Mouse (Mus musculus) 3T3-L1 (cell line): ENCODE measurements at regions not wholly inside any gene's neighbourhood (a gene's known extent, or its start where the extent isn't known, plus 50 kb on each side); places are given as distances from the start of the nearest gene placed in this dataset.
A peak's percentile ranks its signal among the peaks of the same experiment; 100 is the strongest.
"Not testable (repeated sequence)": the region's sequence is repeated elsewhere in the genome, so short reads cannot be mapped to it uniquely, and the experiment has no call there.

Experiments used
- DNase-seq: peaks from one replicate; pipeline ENCODE4 v3.0.0-alpha.2; 2015; ENCODE audit warnings: low read depth, low spot score

DNA sequence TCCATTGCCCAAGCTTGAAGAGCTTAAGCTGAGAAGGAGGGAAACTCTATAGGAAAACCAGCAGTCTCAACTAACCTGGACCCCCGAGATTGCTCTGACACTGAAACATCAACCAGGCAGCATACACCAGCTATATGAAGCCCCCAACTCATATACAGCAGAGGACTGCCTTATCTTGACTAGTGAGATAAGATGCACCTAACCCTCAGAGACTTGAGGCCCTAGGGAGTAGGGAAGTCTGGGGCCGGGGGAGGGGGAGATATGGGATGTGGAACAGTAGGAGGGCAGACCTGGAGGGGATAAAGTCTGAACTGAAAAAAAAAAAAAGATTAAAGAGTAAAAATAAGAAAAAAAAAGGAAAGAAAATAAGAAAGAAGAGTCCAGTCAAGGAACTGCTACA is 540.5 kb upstream of the Pkdcc start:
- DNase-seq, result no peak

DNA sequence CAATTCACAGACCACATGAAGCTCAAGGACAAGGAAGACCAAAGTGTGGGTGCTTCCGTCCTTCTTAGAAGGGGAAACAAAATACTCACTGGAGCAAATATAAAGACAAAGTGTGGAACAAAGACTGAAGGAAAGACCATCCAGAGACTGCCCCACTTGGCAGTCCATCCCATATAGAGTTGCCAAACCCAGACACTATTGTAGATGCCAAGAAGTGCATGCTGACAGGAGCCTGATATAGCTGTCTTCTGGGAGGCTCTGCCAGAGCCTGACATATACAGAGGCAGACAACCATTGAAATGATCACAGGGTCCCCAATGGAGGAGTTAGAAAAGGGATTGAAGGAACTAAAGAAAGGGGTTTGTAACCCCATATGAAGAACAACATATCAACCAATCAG is 548.5 kb upstream of the Pkdcc start:
- DNase-seq, result not testable (repeated sequence)

DNA sequence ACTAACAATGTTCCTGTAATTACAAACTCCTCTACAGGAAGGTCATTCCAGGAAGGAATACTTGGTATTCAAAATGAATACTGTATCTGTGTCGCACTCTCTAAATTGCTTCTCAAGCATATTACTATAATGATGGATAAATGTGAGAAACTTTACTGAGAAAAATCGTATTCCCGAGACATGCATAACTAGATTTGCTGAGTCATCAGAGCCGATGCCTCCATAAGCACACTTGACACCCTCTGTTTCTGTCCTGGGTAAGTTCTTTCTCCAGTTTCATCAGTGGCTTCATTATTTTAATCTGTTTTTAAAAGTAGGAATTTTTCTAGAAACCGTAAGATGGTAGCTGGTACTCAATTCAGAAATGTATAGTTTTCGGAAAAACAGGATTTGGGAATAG is 550.7 kb upstream of the Pkdcc start:
- no peak for DNase-seq

DNA sequence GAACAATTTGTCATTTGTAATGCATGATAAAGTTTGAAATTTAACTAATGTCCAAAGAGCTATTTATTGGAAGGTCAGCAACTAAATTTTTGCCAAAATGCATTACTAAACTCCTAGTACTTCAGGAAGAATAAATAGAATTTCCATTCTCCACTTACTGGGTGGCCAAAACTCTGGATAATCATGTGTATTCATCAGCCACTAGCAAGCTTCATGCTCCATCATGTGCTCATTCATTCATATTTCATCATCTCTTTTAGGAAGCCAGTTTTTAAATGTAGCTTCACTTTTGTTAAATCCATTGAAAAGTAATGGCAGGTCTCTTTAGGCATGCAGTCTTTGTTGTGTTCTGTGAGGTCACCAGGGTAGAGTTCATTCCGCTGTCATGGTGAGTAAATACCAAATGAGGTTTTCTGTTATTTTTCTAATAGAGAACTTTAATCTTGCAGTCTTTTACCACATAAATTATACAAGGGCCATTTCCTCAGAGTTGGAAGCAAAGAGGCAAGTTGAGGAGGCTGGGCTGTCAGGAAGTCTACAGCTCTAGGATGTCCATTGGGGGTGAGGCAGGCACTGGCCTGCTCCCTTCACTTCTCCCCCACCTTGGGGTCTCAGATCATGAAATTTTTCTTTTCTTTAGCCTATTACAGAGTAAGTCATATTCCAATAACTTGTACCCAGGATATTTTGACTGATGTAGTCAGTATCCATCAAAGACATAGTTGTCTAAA is 578.5 kb upstream of the Pkdcc start:
- no peak for DNase-seq

DNA sequence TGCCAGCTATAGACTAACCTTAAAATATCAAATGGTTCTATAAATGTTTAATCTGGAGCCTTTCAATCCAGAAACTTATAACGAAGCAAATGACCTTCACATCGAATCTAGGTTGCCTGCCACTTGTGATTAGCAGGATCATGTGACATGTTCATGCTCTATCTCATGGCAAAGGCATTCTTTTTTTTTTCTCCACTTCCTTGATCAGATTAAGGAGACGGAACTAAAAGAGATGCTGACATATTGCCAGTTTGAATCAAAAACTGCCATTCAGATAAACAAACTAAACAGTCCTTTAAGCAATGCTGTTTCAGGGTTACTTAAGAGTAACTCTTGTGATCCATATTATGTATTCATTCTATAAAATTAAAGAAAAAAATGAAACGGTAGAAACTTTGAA is 579.2 kb upstream of the Pkdcc start:
- no peak for DNase-seq

DNA sequence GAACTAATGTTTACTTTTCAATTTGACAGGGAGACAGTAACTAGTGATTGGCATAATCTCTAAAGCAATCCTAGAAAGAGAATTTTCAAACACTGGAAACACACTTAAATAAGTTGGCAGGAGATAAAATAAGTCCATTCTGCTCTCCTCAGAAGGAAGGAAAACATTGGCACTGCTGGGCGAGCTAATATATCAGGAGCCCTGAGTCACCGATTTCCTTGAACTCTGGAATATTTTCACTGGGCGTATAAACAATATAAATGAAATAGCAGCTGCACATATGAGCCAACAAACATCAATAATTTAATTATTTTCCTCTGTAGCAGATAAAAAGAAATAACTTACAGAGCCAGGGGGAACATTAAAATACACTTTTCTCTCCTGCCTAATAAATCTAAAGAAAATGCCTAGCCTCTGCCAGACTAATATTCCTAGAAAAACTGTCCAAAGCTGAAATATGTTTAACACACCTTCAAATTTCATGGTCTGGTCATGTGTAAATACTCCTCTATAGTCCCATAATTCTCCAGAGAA is 608.4 kb upstream of the Pkdcc start:
- DNase-seq, result no peak

DNA sequence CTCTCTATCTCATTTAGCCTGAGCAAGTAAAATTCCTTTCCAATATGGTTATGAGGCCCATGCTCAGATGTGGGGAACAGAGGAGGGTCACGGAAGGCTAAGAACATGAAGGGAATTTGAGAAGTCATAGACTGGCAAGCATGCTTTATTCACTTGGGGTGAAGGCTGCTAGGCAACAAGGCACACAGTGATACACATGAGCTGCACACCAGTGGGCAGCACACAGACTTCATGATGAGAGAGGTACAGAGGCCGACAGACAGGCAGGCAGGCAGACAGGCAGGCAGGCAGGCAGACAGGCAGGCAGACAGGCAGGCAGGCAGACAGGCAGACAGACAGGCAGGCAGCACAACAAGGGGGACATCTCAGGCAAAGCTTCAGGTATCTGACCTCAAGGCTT is 631.3 kb upstream of the Pkdcc start:
- no peak for DNase-seq

DNA sequence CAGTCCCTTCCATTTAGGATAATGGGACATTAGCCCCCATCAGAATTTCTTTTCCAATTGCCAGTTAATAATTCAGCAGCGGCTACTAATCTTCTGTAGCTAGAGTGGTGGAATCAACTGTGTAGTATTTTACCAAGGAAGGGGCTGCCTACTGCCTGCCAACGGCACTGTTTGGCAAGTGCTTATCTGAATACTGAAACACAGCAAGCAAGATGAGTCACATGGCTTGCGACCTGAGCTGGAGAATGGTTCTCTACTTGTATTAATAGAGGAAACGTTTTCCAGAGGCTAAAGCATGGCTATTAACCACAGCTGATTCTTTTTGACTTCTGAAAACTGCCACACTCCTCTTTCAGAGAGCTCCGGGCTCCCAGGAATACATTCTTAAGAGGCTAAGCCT is 681.6 kb upstream of the Pkdcc start:
- no peak for DNase-seq

DNA sequence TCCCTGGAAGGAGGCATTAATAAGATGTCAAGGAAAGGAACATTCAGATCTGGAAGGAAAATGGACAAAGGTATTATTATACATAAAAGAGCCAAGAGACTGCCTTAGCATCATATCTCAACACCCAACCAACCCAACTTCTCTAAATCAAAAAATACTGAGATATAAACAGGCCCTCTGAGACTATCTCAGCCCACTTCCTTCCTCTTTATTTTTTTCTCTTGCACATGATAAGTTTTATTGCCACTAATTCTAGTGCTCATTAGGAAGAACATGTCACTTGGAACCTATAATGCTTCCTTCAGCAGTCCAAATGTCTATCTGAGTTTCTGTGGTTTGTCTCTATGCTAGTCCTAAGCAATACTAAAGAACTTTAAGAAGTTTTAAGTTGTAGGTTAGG is 697.0 kb upstream of the Pkdcc start:
- no peak for DNase-seq

DNA sequence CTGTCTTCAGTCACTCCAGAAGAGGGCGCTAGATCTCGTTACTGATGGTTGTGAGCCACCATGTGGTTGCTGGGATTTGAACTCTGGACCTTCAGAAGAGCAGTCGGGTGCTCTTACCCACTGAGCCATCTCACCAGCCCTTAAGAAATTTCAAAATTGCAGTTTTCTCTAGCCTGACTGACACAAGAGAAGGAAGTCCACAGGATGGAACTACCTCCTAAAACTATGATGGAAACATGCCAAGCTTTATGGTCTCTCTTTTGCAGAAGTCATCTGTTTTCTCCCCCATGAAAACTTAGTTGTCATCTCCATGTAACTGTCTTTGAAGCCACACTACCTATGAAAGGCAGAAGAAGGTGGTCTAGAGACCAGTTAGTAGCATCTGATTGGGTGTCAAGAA is 698.2 kb upstream of the Pkdcc start:
- DNase-seq, result no peak

DNA sequence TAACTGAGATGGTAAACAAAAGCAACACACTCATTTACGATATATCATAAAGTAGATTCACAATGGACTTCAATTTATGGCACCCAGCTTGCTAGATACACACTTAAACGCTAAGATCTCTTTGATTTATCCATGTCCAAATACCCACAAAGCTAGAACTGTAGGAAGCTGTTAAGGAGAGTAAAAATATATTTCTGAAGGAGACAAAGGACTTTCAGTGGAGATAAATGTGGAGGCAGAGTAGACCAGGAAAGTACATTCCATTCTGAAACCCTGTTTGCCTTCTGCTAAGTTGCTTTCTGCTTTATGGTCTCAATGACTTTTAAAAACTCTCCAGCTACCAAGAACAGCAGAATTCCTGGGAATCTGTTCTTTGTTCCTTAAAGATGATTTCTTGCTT is 701.3 kb upstream of the Pkdcc start:
- no peak for DNase-seq

DNA sequence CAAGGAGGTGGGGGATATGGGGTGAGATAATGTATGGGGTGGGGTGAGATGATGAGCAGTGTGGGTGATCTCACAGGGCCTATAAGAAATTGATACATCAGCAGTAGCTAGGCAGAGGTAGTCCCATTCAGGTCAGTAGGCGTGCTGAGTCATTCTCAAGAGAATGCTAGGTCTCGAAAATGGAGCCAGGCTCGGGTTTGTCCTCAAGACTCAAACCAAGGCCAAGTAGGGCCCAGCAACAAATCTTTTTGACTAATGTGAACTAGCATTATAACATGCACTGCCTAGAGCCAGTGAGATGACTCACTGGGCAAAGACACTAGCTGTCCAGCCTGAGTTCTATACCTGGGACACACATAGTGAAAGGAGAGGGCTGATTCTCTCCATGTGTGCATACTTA is 710.8 kb upstream of the Pkdcc start:
- DNase-seq, result peak; percentile 23

DNA sequence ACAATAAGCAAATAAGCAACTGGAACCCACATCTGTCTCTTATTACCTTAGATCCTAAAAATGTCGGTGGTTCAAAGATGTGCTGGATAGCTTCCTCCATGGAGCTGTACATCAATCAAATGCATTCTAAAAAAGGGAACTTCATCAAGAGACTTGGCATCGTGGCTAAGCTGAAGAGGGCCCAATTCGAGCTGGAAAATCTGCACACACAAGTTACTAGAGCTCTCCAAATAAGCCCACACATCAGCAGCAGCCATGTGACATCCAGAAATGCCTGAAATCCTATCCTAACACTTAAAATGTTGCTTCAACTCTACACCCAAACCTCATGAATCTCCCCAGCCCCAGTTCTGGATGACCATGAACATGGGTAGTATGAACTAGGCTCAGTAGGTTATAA is 729.5 kb upstream of the Pkdcc start:
- DNase-seq, result no peak

DNA sequence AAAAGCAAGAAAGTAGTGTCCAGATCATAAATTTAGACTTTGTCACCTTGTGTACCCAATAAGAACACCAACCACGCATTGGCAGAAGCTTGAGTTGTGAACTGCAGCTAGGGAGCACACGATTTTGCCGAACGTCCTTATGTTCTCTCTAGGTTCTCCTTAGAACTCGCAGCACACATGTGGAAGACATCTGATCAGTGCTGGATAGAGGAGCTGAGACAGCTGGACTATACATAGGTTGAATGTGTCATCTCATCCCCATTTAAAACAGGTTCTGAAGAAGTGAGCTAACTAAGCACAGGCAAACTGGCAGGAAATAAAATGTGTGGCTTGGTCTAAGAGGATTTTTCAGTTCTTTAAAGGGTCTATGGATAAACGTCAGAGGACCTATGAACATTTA is 730.5 kb upstream of the Pkdcc start:
- DNase-seq, result no peak

DNA sequence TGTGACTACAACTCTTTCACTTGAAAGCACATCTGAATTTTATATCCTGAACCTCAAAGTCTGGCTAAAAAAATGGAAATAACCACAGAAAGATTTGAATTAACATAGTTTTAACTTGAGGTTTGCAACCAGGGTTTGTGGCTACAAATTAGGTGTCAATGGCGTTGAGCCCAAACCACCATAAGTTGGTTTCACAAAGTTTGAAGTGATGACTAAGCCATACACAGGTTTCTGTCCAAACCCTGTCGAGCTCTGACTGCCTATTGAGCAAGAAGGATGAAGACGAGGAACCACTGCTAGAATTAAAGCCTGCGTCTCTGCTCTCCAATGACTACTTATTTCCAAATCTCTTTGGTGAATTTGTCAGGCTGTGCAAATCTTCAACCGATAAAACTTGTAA is 719.8 kb upstream of the Slc8a1 start:
- DNase-seq, result peak; percentile 75

DNA sequence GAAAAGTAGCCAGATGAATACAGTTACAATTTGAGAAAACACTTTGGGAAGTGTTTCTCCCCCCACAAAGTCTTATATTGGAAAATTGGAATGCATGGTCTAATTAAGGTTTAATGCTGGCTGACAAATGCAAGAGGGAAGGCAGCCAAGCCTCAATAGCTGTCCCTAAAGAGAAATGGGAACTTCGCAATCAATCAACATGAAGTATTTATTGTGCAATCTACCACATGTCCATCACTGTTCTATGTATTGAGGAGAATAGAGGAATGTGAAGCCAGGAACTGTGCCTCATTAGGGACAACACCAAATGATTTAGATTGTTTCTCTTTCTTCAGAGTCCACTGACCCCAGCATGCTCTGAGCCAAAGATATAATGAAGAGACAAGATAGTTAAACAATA is 715.7 kb upstream of the Slc8a1 start:
- DNase-seq, result peak; percentile 51

DNA sequence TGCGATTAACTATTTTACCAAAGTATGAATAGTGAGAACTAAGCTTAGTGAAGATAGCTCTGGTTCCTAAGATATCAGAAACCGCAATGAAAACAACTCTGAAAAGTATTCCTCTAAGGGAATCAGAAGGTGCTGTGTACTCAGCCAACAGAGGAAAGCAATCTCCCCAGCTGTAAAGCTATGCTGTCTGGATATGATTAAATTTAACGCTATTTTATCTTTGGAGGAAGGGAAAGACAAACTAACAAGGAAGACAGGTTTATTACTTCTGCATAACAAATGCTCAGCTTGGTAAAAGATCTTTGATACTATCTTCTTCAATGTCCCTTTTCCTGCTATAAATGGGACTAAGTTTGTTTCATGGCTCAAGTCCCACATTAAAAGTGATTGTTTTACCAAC is 700.9 kb upstream of the Slc8a1 start:
- DNase-seq, result no peak

DNA sequence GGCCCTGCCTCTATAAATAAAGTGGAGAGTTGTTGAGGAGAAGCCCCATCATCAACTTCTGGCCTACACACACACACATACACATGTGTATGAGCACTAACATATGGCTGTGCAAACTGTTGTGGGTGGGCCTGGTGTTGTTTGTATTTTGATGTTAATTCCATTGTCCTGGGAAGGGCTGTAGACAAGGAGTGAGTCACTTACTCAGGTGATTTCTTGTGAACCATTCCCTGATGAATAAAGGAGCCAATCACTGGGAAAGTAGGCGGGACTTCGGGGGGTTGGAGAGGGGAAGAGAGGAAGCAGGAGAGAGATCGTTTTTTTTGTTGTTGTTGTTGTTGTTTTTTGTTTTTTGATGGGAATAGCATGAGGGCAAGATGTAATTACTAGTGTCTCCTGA is 699.0 kb upstream of the Slc8a1 start:
- no peak for DNase-seq

DNA sequence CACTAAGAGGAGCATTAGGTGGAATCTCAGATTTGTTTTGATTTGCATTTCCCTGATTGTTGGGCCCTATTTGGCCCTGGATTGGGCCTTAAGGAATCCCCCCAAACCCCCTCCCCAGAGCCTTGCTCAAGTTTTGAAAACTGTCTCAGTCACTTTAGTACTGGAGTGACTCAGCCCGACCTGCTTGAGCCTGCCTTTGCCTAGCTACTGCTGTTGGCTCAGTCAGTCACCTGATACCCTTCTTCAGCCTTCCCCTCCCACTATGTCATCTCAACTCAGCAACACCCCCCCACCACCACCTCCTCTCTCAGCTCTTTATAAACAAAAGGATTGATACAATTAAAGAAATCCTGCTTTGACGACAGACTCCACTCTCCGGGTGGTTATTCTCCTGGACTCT is 694.5 kb upstream of the Slc8a1 start:
- no peak for DNase-seq

DNA sequence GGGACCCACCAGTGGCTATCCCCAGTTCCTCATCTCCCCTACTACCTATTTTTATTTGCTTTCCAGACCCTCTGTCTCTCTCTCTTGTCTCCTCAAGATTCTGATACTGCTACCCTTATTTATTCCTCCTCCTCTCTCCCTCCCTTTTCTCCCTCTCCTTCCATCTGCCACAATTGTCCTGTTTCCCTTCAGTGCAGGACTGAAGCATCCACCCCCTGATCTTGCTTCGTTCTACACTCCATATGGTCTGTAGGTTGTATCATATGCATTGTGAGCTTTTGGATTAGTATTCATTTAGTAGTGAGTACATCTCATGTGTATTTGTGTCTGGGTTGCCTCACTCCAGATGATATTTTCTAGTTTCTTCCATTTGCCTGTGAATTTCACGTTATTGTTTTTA is 670.1 kb upstream of the Slc8a1 start:
- DNase-seq, result no peak

DNA sequence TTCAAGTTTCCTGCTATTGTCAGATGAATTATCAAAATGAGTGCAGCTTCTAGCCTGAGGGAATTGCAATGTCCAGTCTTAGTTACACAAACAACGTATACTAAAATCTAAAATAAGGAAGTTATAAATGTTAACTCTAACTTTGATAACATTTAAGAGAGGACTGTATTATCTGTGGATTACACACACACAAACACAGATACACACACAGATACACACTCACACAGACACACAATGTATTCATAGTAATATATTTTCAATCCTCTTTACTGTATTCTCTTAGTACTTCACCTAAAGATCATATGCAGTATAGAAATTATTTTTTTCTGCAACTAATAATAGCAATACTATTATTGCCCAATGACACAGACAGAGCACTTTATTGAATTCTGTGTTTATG is 661.2 kb upstream of the Slc8a1 start:
- no peak for DNase-seq

DNA sequence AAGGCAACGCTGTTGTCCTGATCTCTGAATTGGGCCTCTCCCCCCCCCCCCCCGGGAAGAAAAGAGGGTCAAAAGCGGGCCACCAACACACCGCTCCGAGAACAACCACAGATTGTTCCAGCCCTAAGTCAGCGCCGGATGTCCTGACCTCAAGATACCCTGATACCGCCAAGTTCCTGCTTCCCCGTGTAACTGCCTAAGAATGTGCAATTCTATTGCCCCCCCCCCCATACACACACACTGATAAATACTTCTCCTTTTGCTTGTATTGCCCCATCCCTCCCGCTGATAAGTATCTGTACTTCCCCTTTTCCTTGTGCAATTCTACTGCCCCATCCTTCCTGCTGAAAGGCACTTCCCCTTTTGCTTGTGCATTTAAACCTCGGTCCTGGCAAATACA is 641.2 kb upstream of the Slc8a1 start:
- not testable (repeated sequence) for DNase-seq

DNA sequence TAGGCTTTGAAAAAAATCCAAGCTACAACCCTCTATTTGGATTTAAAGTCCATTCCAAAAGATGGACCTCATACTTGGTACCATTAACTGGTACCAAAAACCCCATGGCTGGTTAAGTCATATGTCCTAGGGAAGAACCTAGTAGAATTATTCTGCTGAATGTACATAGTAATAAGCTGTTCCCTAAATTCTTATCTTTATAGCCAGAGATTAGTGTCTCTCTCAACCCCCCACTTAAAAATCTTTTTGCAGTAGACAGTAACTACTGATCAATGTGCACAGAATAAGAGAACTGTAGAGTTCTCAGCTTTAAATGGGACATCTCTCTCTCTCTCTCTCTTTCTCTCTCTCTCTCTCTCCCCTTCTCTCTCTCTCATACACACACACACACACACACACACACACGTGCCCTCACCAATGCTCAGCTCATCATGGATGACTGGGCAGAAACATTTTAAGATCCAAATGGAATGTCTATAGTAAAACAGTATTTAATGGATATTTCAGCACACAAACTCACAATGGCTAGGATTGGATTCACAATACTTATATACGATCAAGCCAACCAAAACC is 640.2 kb upstream of the Slc8a1 start:
- peak; percentile 20 for DNase-seq

DNA sequence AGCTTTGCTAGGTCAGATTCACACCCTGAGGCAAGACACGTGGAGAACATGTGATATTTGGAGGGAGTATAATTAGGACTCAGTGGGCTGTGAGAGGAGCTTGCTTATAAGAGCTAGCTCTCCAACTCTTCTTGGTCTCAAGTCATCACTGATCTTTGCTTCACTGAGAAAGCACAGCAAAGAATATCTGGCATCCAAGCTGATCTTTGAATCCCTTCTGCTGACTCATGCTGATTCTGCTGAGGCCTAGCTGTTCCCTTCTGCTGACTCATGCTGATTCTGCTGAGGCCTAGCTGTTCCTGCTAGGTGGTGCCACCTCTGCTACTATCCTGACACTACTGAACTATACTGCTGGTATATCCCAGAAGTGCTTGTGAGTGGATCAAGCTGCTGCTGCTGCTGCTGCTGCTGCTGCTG is 639.0 kb upstream of the Slc8a1 start:
- DNase-seq, result peak; percentile 94
